Mouse (Mus musculus): Measurements from ENCODE around the gene Akap13. TPM values are rescaled to one million over a fixed set of nuclear protein-coding genes. Genes with fewer than 3 reads are reported as not detected.

Akap13 gene
- polyA plus RNA-seq, 1 experiment from 2014 or later, result 21.5 TPM

DNA sequence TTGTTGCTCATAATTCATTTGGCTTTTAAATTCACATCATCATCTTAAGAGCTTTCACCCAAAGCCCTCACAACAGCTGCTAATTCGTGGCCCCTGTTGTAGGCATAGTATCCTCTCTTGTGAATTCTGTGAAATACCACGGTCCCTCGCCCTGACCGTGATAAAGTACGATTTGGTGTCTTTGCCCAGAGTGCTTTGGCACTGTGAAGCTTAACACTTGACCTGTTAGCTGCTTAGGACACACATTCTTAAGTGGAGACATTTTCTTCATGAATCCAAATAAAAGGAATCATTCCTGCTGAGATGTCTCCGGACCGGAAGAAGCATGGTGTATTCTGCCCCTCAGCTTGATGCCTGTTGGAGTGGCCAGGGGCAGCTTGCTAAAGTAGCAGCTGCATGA is 12.5 kb downstream of the Akap13 start:
- H3K9ac ChIP-seq, result no peak overlapping the region
- no peaks in the 10 kb centered on the region for H3K9me3 ChIP-seq
- no peak overlapping the region for H3K27ac ChIP-seq (replicated peaks)

DNA sequence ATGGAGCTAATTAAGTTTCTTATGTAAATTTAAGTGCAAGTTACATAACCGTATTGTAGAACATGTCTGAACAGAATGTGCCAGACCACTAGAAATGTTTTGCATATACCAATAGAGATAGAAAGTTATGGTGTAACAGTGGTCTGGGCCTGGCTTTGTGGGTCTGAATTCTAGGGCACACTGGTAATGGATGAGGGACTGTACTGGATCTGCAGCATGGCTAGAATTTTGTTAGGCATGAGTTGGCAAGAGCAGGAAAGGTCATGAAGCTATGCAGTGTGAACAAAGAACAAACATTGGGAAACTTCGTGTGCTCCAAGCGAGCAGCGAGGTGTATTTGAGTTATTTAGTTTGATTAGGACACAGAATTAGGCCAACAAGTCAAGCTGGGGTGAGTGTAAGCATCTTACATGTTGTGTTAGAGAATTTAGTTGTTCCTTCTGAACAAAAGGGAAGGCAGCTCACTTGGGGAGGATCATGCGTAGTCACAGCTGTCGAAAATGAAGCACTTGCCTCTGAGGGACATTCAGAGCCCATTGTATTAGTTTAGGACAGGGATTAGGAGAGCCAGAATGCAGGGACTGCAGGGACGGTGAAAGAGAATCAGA is 15.1 kb downstream of the Akap13 start:
- 35% methylated on average over 7 of the region's 7 CpGs for WGBS
- Histone ChIP-seq H3K4me2 (no peak overlapping the region), H3K9me3 (no peaks in the 10 kb centered on the region), H3K36me3 (no peaks in the 10 kb centered on the region), H3K9ac (no peak overlapping the region), H3K4me3 (no peak overlapping the region), H3K27ac (replicated peaks) (no peak overlapping the region), H3K4me1 (replicated peaks) (peaks cover 11% of the 10 kb centered on the region; the same call in 1 of the 2 replicates), H3K27me3 (no peaks in the 10 kb centered on the region)
- no peak for ATAC-seq (ENCODE audit: low read depth)

More for the DNA sequence above, 12.5 kb downstream of the Akap13 start:
- WGBS, result 77% methylated on average over 7 of the region's 7 CpGs
- Histone ChIP-seq H3K4me2 (no peak overlapping the region), H3K4me1 (replicated peaks) (0 out of 2 replicates have a peak, but pooled peaks cover 6% of the 10 kb centered on the region), H3K27me3 (no peaks in the 10 kb centered on the region), H3K4me3 (no peak overlapping the region), H3K36me3 (no peaks in the 10 kb centered on the region)
- ATAC-seq (ENCODE audit: low read depth), result no peak

DNA sequence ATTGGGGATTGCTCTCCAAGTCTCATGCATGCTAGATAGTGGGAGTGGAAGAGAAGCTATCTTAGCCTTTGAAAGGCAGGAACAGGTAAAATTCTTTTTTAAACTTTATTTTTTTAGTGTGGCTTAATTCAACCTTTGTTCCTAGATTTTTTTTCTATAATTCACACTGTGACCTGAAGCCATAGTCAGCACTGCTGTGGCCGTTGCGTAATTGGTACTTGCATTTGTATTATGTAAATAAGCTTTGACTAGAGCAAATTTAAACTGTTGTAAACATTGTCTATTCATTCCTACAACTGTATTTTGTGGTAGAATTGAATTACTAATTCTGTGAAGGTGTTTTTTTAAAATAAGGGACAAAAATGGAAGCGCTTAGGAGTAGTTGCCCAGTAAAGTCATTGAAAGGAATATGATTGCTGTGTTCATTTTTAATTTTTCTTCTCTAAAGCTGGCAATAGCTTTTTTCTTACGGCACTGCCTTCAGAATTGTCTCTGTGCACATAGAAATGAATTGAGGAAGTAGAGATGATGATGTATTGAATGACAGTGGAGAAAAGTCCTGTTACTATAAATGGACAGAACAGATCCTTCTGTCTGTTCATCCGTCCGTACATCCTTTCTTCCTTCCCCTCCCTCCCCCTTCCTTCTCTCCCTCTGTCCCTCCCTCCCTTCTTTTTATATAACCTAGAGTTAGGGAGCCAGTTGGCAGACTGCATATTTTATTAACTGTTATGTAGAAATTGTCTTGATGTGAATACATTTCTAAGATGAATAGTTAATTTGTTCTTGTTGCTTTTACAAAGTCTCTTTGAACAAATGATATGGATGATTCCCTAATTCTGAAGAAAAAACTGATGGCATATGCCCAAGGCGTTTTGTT is 17.2 kb downstream of the Akap13 start:
- no peak overlapping the region for H3K4me2 ChIP-seq
- 85% methylated on average over 7 of the region's 7 CpGs for WGBS
- H3K27me3 ChIP-seq, result no peaks in the 10 kb centered on the region
- no peaks in the 10 kb centered on the region for H3K9me3 ChIP-seq
- H3K4me1 ChIP-seq (replicated peaks), result peaks cover 11% of the 10 kb centered on the region; the same call in 1 of the 2 replicates
- no peaks in the 10 kb centered on the region for H3K36me3 ChIP-seq
- ATAC-seq (ENCODE audit: low read depth), result no peak
- H3K9ac ChIP-seq, result no peak overlapping the region
- no peak overlapping the region for H3K27ac ChIP-seq (replicated peaks)
- no peak overlapping the region for H3K4me3 ChIP-seq

DNA sequence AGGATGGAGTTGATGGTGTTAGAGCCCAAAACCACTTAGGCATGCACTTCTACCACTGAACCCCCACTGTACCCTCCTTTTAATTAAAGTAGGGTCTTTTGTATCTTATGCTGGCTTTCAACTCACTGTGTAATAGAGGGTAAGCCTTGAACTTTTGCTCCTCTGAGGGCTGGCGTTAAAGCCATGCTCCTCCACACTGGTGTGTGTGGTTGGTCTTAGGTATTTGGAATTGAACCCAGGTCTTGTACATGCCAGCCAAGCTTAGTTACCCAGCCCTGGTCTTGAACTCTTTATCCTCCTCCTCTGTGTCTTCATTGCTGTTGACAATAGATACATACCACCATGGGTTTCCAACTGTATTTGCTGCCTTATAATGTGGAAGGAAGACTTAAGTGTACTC is 18.0 kb downstream of the Akap13 start:
- peaks cover 11% of the 10 kb centered on the region; the same call in 1 of the 2 replicates for H3K4me1 ChIP-seq (replicated peaks)
- no peak overlapping the region for H3K4me3 ChIP-seq
- no peak for ATAC-seq (ENCODE audit: low read depth)
- 84% methylated on average over 1 of the region's 1 CpGs for WGBS
- H3K4me2 ChIP-seq, result no peak overlapping the region
- no peak overlapping the region for H3K27ac ChIP-seq (replicated peaks)
- H3K9me3 ChIP-seq, result no peaks in the 10 kb centered on the region
- no peaks in the 10 kb centered on the region for H3K36me3 ChIP-seq
- no peak overlapping the region for H3K9ac ChIP-seq
- no peaks in the 10 kb centered on the region for H3K27me3 ChIP-seq

DNA sequence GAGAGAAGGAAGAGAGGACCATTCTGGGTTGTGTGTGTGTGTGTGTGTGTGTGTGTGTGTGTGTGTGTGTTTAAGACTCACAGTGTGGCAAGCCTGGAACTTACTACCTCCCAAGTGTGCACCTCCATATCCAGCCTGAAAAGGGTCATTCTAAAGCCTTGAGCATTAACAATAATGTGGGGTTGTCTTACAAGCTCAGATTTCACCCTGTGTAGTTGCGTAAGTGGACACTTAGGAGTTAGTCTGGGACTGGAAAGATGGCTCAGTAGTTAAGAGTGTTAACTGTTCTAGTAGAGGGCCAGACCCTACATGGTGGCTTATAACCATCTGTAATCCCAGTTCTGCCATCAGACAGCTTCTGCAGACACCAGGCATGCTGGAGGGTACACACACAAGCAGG is 18.7 kb downstream of the Akap13 start:
- Histone ChIP-seq H3K4me1 (replicated peaks) (peaks cover 11% of the 10 kb centered on the region; the same call in 1 of the 2 replicates), H3K9ac (no peak overlapping the region), H3K36me3 (no peaks in the 10 kb centered on the region), H3K4me3 (no peak overlapping the region), H3K9me3 (no peaks in the 10 kb centered on the region), H3K27me3 (no peaks in the 10 kb centered on the region), H3K4me2 (no peak overlapping the region), H3K27ac (replicated peaks) (no peak overlapping the region)
- ATAC-seq (ENCODE audit: low read depth), result no peak
- 76% methylated on average over 1 of the region's 1 CpGs for WGBS

GRCm38 (mm10) chr7:75474564-75475150 is 19.3 kb downstream of the Akap13 start:
- no peak overlapping the region for H3K27ac ChIP-seq (replicated peaks)
- H3K4me1 ChIP-seq (replicated peaks), result peaks cover 11% of the 10 kb centered on the region; the same call in 1 of the 2 replicates
- H3K9ac ChIP-seq, result no peak overlapping the region
- no peaks in the 10 kb centered on the region for H3K36me3 ChIP-seq
- no peak overlapping the region for H3K4me2 ChIP-seq
- no peaks in the 10 kb centered on the region for H3K9me3 ChIP-seq
- ATAC-seq (ENCODE audit: low read depth), result no peak
- no peak overlapping the region for H3K4me3 ChIP-seq
- H3K27me3 ChIP-seq, result no peaks in the 10 kb centered on the region

GRCm38 (mm10) chr7:75478060-75478459 is 22.7 kb downstream of the Akap13 start:
- WGBS, result 96% methylated on average over 2 of the region's 2 CpGs
- Histone ChIP-seq H3K4me1 (replicated peaks) (peaks cover 3% of the 10 kb centered on the region; the same call in 1 of the 2 replicates), H3K4me3 (no peak overlapping the region), H3K27me3 (no peaks in the 10 kb centered on the region), H3K27ac (replicated peaks) (no peak overlapping the region), H3K36me3 (no peaks in the 10 kb centered on the region), H3K9me3 (no peaks in the 10 kb centered on the region), H3K9ac (no peak overlapping the region), H3K4me2 (no peak overlapping the region)
- no peak for ATAC-seq (ENCODE audit: low read depth)

DNA sequence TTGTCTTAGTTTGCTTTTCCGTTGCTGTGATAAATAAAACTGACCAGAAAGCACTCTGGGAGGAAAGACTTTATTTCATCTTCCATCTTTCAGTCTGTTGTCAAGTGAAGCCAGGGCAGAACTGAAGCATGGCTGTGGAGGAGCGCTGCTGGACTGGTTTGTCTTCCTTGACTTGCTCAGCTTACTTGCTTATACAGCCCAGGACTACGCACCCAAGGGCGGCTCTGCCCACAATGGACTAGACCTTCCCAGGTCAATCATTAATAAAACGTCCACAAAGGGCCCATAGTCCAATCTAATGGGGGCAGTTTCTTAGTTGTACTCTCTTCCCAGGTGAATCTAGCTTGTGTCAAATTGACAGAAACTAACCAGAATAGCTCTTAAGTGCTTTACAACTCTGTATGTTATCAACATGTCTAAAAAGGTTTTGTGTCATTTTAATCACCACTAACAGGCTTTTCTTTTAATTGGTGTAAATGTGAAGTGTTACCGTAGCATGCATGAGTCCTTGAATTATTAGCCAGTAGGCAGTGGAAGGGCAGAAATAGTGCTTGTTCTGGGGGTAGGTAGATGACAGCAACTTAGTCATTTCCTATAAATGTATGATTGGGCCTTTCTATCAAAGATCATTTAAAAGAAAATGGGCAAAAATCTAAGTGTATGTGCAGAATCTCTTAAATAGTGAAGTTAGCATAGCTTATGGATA is 25.5 kb downstream of the Akap13 start:
- Histone ChIP-seq H3K27me3 (no peaks in the 10 kb centered on the region), H3K4me2 (no peak overlapping the region), H3K36me3 (no peaks in the 10 kb centered on the region), H3K9me3 (no peaks in the 10 kb centered on the region), H3K4me3 (no peak overlapping the region), H3K4me1 (replicated peaks) (no peaks in the 10 kb centered on the region), H3K9ac (no peak overlapping the region), H3K27ac (replicated peaks) (no peak overlapping the region)
- no peak for ATAC-seq (ENCODE audit: low read depth)
- 79% methylated on average over 6 of the region's 6 CpGs for WGBS

DNA sequence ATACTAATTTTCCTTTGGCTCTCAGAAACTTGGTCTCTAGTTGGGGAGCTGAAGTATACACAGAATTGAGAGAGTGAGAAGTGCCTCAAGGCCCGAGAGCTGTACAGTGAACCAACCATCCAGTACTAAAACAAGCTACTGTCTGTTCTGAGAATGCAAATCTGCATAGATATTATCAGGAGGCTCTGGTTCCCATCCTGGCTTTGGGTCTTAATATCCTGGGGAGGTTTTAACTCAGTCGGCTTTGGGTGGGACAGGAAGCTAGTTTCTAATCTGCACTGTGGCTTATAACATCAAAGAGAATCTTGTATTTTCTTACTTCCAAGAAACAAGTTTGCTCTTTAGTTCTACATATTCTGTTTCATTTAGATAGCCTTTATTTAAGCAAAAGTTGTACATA is 30.7 kb downstream of the Akap13 start:
- Histone ChIP-seq H3K9ac (no peak overlapping the region), H3K4me2 (no peak overlapping the region), H3K36me3 (no peaks in the 10 kb centered on the region), H3K27ac (replicated peaks) (no peak overlapping the region), H3K4me3 (no peak overlapping the region), H3K9me3 (no peaks in the 10 kb centered on the region), H3K27me3 (no peaks in the 10 kb centered on the region), H3K4me1 (replicated peaks) (no peaks in the 10 kb centered on the region)
- ATAC-seq (ENCODE audit: low read depth), result no peak
- WGBS, result 92% methylated on average over 2 of the region's 2 CpGs

DNA sequence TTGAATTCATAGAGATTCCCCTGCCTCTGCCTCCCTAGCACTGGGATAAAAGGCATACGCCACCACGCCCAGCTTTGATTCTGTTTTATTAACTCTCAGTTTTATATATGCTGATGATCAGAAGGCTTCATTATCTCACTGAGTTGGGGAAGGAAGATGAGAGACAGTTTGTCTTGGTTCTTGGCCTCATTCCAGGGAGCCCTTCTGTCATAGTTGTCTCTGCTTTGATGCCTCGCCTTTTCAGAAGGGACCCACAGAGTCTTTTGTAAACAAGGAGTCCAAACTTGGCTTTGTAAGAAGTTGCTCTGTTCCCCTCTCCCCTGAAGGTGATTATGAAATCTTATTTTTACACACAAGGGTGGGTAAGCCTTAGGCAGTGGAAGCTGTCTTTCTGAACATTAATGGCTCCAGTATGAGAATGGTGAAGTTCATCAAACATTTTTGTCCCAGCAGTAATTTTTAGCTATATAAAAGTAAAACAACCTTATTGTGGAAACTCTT is 40.7 kb downstream of the Akap13 start:
- 86% methylated on average over 3 of the region's 3 CpGs for WGBS
- Histone ChIP-seq H3K9me3 (no peaks in the 10 kb centered on the region), H3K9ac (no peak overlapping the region), H3K4me1 (replicated peaks) (0 out of 2 replicates have a peak, but pooled peaks cover 4% of the 10 kb centered on the region), H3K27me3 (no peaks in the 10 kb centered on the region), H3K4me3 (no peak overlapping the region), H3K27ac (replicated peaks) (no peak overlapping the region), H3K4me2 (no peak overlapping the region), H3K36me3 (no peaks in the 10 kb centered on the region)
- no peak for ATAC-seq (ENCODE audit: low read depth)

- H3K9ac ChIP-seq, result no peak overlapping the region
- no peak overlapping the region; the same call in 1 of the 2 replicates for H3K27ac ChIP-seq (replicated peaks)
- H3K4me1 ChIP-seq (replicated peaks), result 0 out of 2 replicates have a peak, but pooled peaks cover 4% of the 10 kb centered on the region
- no peak overlapping the region for H3K4me3 ChIP-seq
- no peaks in the 10 kb centered on the region for H3K9me3 ChIP-seq
- H3K27me3 ChIP-seq, result no peaks in the 10 kb centered on the region
- WGBS, result 58% methylated on average over 5 of the region's 5 CpGs
- no peak for ATAC-seq (ENCODE audit: low read depth)
- no peaks in the 10 kb centered on the region for H3K36me3 ChIP-seq
- H3K4me2 ChIP-seq, result no peak overlapping the region
Observed at GRCm38 (mm10) chr7:75498627-75499026, 43.3 kb downstream of the Akap13 start.
